Mouse (Mus musculus): ENCODE measurements around the gene Ube2cbp. TPM values are rescaled to one million over a fixed set of nuclear protein-coding genes. Genes with fewer than 3 reads are reported as not detected.
A peak's percentile ranks its signal among the peaks of the same experiment; 100 is the strongest.

Ube2cbp gene
- total RNA-seq (2021), result 1 to 10 TPM; 1.8 to 3.3 TPM
- long read RNA-seq, experiment 1, partial matches to known transcripts, result 0 of 4 reads
- long read RNA-seq, experiment 1, other reads (novel, unspliced or antisense), result 0 of 4 reads
- long read RNA-seq, experiment 2, partial matches to known transcripts, result 1 of 1 reads
- long read RNA-seq, experiment 2, other reads (novel, unspliced or antisense), result 0 of 1 reads

- peak; percentile 89 to 93 for DNase-seq
Measured at GRCm38 (mm10) chr9:86464151-86465105, at the start of gene Ube2cbp. TSS of gene Ube2cbp (minus strand) at chr9:86464950.

DNA sequence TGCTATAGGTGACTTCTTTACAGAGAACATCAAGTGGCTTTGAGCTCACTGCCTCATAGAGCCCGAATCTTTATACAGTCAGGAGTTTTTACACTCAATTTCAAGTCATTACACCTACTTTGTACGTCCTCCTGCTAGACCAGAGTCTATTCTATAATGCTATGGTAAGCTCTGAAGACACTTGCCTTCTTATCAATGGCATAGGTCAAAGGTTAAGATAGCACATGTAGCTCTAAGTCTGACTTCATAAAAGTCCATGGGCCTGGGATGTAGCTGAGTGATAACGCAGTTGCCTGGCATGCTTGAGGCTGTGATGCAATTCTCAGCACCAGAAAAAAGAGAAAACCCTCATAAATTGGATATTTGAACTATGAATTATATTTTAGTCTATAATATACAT, 49.6 kb upstream of the Ube2cbp start:
- DNase-seq, result no peak

DNA sequence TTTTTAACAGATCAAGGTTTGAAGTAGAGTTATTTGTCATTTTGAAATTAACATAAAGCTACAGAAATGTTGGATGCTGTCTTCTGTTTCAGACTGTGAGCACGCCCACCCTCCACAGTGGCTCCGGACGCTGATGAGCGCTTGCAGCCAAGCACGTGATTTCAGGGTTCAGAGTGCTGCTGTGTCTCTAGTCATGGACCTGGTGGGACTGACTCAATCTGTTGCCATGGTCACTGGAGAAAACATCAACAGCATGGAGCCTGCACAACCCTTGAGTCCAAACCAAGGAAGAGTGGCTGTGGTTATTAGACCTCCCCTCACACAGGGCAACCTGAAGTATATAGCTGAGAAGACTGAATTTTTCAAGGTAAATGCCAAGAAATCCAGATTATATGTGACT, 49.0 kb upstream of the Ube2cbp start:
- no peak for DNase-seq

DNA sequence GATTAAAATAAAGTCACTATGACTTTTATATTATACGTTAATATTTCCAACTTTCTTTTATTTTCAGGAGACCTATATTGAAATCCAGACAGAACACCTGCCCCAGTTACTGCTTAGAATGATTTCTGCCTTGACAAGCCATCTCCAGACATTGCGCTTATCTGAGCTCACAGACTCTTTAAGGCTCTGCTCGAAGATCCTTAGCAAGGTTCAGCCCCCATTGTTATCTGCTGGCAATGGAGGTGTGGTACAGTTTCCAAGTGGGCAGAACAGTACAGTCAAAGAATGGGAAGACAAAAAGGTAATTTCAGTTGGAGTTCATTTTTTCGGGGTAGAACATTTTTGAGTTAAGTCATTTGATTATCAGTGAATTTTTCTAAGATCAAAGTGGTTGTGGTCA, 42.7 kb upstream of the Ube2cbp start:
- DNase-seq, result no peak

DNA sequence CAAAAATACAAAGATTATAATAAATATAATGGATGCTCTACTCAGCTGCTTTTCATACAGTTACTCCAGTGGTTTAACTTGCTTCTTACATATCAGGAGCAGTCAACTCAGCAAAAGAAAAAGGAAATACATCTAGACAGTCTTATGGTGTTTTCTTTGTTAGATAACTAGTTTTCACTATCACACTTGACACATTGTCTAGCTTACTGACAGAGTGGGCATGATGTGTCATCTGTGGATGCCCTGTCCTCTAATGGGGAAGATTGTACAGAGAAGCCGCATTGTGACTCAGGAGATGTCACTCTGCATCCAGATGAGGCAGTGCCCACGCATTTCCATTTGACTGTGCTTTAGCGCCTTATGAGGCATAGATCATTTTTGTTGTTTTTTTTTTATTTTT, 34.3 kb upstream of the Ube2cbp start:
- DNase-seq, result no peak

GRCm38 (mm10) chr9:86496261-86496660, 31.5 kb upstream of the Ube2cbp start:
- DNase-seq, result no peak

- no peak for DNase-seq
Measured at GRCm38 (mm10) chr9:86491740-86492139, 27.0 kb upstream of the Ube2cbp start.

DNA sequence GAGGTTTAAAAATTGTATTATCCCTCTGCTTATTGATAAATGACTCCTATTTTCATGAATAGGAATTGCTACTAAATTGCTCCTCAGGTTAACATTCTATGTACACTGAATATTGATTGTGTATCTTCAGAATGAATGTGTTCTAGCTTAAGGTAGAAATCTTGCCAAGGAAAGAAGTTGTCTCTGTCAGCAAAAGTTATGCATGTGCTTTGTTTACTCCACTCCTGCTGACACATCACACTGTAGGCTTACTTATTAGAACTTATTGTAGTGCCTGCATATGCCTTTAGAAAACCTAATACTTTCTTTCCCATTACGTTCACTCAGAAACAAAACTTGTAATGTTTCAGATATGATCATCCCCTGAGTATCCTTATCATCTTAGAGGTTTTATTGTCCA, 17.5 kb upstream of the Ube2cbp start:
- DNase-seq, result no peak

GRCm38 (mm10) chr9:86478414-86479093, 13.8 kb upstream of the Ube2cbp start:
- DNase-seq, result peak in 1 of 2 experiments; percentile 24

- DNase-seq, result no peak
Measured at GRCm38 (mm10) chr9:86476763-86477162, 12.0 kb upstream of the Ube2cbp start.

- no peak for DNase-seq
Measured at GRCm38 (mm10) chr9:86475956-86476355, 11.2 kb upstream of the Ube2cbp start.

- peak; percentile 93 to 97 for DNase-seq
Measured at GRCm38 (mm10) chr9:86466990-86467870, 2.5 kb upstream of the Ube2cbp start, which contains the start of gene Dop1a. TSS of gene Dop1a (plus strand) at chr9:86467154.

- DNase-seq, result no peak
Measured at GRCm38 (mm10) chr9:86453626-86454025, 11.1 kb downstream of the Ube2cbp start.

DNA sequence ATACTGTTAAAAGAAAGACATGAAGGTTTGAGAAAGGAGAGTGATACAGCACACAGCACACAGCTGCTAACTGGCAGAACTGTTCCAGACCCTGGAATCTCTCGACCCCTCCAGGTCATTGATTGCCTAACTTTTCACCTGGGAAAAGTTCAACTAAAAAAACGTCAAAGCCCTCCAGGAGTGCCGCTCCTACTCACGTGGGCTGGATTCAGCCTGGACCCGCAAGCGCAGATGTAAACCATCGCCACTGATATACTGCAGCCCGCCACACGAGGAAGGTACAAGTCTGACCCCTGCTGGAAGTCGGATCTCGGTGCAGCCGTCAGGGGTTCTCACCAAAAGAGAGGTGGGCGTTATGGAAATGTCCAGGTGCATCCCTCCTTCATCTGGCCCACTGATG, 13.1 kb downstream of the Ube2cbp start:
- peak; percentile 51 to 53 for DNase-seq

DNA sequence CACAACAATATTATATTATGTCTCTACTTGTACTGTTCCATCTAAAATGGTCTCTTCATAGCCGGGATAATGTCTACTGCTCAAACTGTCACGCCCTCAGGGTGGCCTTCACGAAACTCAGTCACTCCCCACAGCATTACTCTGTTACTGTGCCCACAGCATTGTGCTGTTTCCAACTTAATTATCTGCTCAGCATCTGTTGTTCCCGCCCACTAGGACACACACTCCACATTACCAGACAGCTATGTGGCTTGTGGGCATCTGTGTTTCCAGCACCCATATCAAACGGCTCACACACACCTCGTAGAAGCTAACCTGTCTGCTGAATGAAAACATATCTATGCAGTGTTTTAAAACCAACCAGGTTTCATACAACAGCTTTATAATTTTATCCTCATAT, 13.7 kb downstream of the Ube2cbp start:
- no peak for DNase-seq

DNA sequence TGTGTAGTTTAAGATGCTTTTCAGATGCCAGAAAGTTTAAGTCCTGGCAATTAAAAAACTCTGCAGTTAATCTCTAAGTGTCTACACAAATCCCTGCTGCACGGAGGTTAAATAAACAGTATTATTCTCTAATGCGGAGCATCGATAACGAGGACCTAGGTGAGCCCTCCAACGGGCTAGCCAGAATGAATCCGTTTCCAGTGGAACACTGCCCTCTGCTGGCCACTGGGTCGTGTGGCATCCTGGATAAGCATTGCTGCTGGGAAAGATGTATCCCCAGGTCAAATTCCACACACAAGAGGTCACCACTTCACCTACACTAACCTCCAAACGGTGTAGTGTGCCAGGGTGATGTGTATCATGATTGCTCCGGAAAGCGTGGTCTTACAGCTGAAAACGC, 15.2 kb downstream of the Ube2cbp start:
- DNase-seq, result peak; percentile 81 to 83

DNA sequence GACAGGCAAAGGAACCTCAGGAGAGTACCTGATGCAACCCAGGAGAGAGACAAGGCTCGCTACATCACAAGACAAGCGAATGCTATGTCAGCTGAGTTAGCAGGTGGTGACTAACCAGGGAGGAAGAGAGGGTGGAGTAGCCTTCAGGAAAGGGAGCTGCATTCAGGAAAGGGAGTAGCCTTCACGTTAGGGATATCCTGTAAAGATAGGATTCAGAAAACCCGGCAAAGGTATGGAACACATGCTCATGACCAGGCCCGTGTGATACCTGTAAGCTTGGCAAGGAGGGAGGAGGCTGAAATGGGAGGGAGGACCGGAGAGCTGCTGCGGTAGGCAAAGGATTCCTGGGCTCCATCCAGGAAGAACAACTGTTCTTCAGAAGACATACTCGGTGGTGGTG, 17.3 kb downstream of the Ube2cbp start:
- DNase-seq, result no peak

- no peak for DNase-seq
Measured at GRCm38 (mm10) chr9:86446847-86447246, 17.9 kb downstream of the Ube2cbp start.

GRCm38 (mm10) chr9:86442248-86442647, 22.5 kb downstream of the Ube2cbp start:
- DNase-seq, result no peak

DNA sequence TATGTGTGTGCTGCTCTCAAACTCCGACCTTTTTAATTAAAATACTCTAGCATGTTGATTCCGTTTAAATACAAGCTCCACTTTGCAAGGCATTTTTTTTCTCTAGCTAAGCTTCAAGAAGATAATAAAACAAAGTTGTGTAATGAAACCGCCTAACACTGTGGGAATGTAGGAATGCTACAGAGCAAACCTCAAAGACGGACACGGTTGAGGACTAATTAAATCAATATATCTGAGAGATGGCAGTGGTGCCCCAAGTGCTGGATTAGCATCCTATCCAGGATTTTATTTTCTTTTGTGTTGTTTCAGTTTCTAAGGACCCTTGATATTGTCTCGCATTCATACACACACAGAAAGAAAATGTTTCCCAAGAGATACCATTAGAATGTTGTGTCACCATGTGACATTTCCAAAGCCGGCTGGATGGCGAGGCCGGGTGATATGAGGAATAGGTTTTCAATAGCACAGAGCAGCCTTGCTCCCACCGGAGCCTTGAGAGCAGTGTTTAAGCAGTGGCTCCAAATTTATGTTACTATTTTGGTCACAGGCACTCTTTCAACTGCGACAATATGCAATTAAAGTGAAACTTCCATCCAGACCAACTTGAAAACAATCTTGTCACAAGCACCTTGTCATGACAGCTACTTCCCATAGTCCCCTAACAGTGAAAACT, 26.3 kb downstream of the Ube2cbp start:
- no peak for DNase-seq

GRCm38 (mm10) chr9:86436608-86437007, 28.1 kb downstream of the Ube2cbp start:
- DNase-seq, result no peak

Measured in adrenal gland, postnatal 36 days (tissue).